Mouse (Mus musculus) embryo, embryonic 10.5 days (tissue): ENCODE data around the gene Nenf.

Source experiments
- DNase-seq: peaks from one replicate; pipeline ENCODE4 v3.0.0-alpha.2; 2015; ENCODE audit warnings: low spot score

Gene Nenf

GRCm38 (mm10) chr1:191317591-191318196 lies at the start of gene Nenf:
TSS of gene Nenf (minus strand) at chr1:191318194.
- peak; percentile 71 for DNase-seq

GRCm38 (mm10) chr1:191364477-191364876 lies 46.5 kb upstream of the Nenf start:
- DNase-seq = peak; percentile 47

GRCm38 (mm10) chr1:191362412-191362811 lies 44.4 kb upstream of the Nenf start:
- no peak for DNase-seq

GRCm38 (mm10) chr1:191359478-191359877 lies 41.5 kb upstream of the Nenf start:
- DNase-seq = no peak

GRCm38 (mm10) chr1:191356936-191357335 lies 38.9 kb upstream of the Nenf start:
- DNase-seq = peak; percentile 44

- DNase-seq = peak; percentile 39
Measured at GRCm38 (mm10) chr1:191353836-191354235, 35.8 kb upstream of the Nenf start.

- peak; percentile 80 for DNase-seq
Measured at GRCm38 (mm10) chr1:191352786-191353488, 34.9 kb upstream of the Nenf start.

GRCm38 (mm10) chr1:191350355-191350754 lies 32.4 kb upstream of the Nenf start:
- DNase-seq = no peak

- no peak for DNase-seq
Measured at GRCm38 (mm10) chr1:191349486-191350037, 31.6 kb upstream of the Nenf start.

GRCm38 (mm10) chr1:191348996-191349395 lies 31.0 kb upstream of the Nenf start:
- no peak for DNase-seq

GRCm38 (mm10) chr1:191348592-191348991 lies 30.6 kb upstream of the Nenf start:
- DNase-seq = no peak

- no peak for DNase-seq
Measured at GRCm38 (mm10) chr1:191347602-191348001, 29.6 kb upstream of the Nenf start.

- no peak for DNase-seq
Measured at GRCm38 (mm10) chr1:191340530-191340929, 22.5 kb upstream of the Nenf start.

- no peak for DNase-seq
Measured at GRCm38 (mm10) chr1:191339876-191340275, 21.9 kb upstream of the Nenf start.

- no peak for DNase-seq
Measured at GRCm38 (mm10) chr1:191334500-191334899, 16.5 kb upstream of the Nenf start.

- DNase-seq = no peak
Measured at GRCm38 (mm10) chr1:191330356-191330755, 12.4 kb upstream of the Nenf start.

GRCm38 (mm10) chr1:191328019-191328441 lies 10.0 kb upstream of the Nenf start:
- no peak for DNase-seq

GRCm38 (mm10) chr1:191327258-191327657 lies 9.3 kb upstream of the Nenf start:
- DNase-seq = no peak

GRCm38 (mm10) chr1:191326233-191326882 lies 8.4 kb upstream of the Nenf start:
- peak; percentile 69 for DNase-seq

GRCm38 (mm10) chr1:191325726-191326232 lies 7.8 kb upstream of the Nenf start, which contains the start of gene Tmem206:
TSS of gene Tmem206 (plus strand) at chr1:191325912.
- peak; percentile 98 for DNase-seq

- DNase-seq = no peak
Measured at GRCm38 (mm10) chr1:191324733-191325590, 7.0 kb upstream of the Nenf start.

- DNase-seq = no peak
Measured at GRCm38 (mm10) chr1:191323381-191323780, 5.4 kb upstream of the Nenf start.
